Mouse (Mus musculus): ENCODE data around the gene Mx1. TPM values are rescaled to one million over a fixed set of nuclear protein-coding genes. Genes with fewer than 3 reads are reported as not detected.

Mx1 gene
- polyA plus RNA-seq, 1 experiment from 2014 or later: not detected

DNA sequence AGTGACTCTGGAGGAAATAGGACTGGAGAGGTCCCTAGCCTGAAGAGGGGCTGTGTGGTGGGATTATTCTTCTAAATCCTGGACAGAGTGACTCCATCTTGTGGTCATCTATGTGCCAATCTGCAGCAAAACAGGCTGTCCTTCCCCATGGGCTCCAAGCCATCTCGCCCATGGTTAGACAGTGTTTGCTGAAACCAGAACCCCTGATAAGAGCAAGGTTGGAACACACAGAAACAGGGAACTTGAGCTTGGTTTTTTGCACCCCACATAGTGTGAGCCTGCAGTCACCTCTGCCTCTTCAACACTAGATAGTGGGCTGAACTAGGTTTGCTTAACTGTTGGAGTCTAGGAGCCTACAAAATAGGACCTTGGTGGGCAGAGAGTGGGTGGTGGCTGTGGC is 13.8 kb upstream of the Mx1 start:
- DNase-seq (ENCODE audit: low spot score): no peak
- no peak overlapping the region for H3K27ac ChIP-seq
- H3K36me3 ChIP-seq: no peaks in the 10 kb centered on the region
- no peaks in the 10 kb centered on the region for H3K4me1 ChIP-seq
- WGBS: 89% methylated on average over 1 of the region's 1 CpGs
- H3K27me3 ChIP-seq (ENCODE audit: low read depth, poor library complexity, severe bottlenecking): no peaks in the 10 kb centered on the region
- H3K4me3 ChIP-seq: no peak overlapping the region
- no peaks in the 10 kb centered on the region for H3K9me3 ChIP-seq (replicated peaks)

DNA sequence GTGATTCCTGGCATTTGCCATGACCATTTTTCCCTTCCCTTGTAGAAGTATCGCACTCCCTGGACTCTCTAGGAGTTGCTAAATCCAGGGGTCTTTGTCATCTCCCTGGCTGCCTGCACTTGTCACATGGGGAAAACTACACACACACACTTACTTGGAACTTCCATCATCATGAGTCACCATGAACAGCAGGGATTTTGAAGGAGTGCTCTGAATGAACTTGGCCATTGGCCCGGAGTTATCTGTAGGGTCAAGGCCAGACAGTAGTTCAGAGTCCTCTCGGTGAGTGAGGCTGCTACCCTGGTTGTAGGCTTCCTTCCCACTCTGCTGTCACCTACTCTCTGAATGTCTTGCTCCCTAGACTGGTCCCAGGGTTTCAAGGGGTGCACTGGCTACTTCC is 12.9 kb upstream of the Mx1 start:
- H3K36me3 ChIP-seq: no peaks in the 10 kb centered on the region
- no peak for DNase-seq (ENCODE audit: low spot score)
- H3K9me3 ChIP-seq (replicated peaks): no peaks in the 10 kb centered on the region
- WGBS: 88% methylated on average over 3 of the region's 3 CpGs
- H3K27me3 ChIP-seq (ENCODE audit: low read depth, poor library complexity, severe bottlenecking): no peaks in the 10 kb centered on the region
- H3K27ac ChIP-seq: no peak overlapping the region
- H3K4me3 ChIP-seq: no peak overlapping the region
- H3K4me1 ChIP-seq: no peaks in the 10 kb centered on the region

DNA sequence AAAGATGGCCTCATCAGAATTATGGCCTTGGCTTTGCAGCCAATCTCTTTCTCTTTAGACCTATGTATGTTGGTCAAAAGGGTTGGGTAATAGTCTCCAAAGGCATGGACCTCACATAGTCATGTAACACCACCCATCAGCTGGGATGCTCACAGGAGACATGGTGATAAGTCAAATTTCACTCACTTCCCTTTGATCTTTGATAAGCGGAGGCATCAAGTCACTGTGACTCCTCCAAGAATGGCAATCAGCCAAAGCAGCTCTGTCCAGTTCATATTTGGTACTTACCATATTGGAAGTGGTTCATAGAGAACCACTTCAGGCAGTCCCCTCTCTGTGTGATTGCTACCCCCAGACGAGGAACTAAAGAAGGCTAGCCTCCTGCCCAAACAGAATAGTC is 12.0 kb upstream of the Mx1 start:
- no peak for DNase-seq (ENCODE audit: low spot score)
- H3K4me1 ChIP-seq: no peaks in the 10 kb centered on the region
- no peak overlapping the region for H3K27ac ChIP-seq
- H3K27me3 ChIP-seq (ENCODE audit: low read depth, poor library complexity, severe bottlenecking): no peaks in the 10 kb centered on the region
- 84% methylated on average over 2 of the region's 2 CpGs for WGBS
- no peaks in the 10 kb centered on the region for H3K36me3 ChIP-seq
- H3K9me3 ChIP-seq (replicated peaks): no peaks in the 10 kb centered on the region
- H3K4me3 ChIP-seq: no peak overlapping the region

DNA sequence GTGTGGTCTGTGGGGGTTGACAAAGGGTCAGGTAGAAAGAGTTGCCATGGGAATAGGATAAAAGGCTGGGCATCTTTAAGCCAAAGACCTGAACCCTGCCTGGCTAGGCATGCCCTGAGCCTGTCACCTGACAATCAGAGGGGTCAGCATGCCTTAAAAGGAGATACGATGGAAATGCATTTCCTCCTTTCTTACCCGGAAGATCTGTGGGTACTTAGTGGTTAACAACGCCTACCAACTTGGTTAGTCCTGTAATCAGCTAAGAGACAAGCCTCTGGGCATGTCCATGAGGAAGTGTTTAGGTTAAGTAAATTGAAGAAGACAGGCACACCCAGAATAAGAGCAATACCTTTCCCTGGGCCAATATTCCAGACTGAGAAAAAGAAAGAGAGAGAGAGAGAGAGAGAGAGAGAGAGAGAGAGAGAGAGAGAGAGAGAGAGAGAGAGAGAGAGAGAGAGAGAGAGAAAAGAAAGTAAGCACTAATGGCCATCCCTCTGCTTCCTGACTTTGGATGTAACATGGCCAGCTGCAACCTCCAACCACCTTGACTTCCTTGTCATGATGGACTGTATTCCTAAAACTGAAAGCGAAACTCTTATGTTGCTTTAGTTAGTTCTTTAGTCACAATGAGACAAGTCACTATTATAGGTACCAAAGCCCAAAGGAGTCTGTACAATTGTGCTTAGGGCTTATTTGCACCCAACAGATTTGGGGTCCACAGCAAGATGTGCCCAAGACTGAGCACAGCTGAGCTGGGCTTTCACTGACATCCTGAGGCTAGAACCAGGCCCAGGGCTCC is 5.5 kb upstream of the Mx1 start:
- no peaks in the 10 kb centered on the region for H3K4me1 ChIP-seq
- 84% methylated on average over 4 of the region's 4 CpGs for WGBS
- no peaks in the 10 kb centered on the region for H3K27me3 ChIP-seq (ENCODE audit: low read depth, poor library complexity, severe bottlenecking)
- H3K27ac ChIP-seq: no peak overlapping the region
- no peaks in the 10 kb centered on the region for H3K9me3 ChIP-seq (replicated peaks)
- DNase-seq (ENCODE audit: low spot score): no peak
- H3K36me3 ChIP-seq: no peaks in the 10 kb centered on the region
- no peak overlapping the region for H3K4me3 ChIP-seq

DNA sequence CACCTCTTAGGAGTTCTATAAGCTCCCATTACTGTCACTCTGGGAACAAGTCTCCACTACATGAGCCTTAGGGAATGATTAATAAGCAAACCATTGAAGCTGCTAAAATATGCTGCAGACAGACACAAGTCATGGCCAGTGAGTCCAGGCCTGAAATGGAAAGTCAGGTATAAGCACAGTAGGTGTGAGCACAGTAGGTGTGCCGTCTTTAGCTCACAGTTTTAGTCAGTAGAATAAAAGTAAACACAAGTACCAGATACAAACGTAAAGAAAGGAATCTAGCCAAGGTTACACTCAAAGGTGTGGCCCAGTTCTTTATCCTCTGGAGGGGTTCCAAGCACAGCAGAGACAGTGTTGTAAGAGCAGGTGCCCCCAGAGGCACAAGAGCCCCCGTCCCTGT is 4.8 kb upstream of the Mx1 start:
- Histone ChIP-seq H3K4me3 (no peak overlapping the region), H3K9me3 (replicated peaks) (no peaks in the 10 kb centered on the region), H3K4me1 (peaks cover 7% of the 10 kb centered on the region; the same call in 1 of the 2 replicates), H3K27me3 (ENCODE audit: low read depth, poor library complexity, severe bottlenecking) (no peaks in the 10 kb centered on the region), H3K36me3 (no peaks in the 10 kb centered on the region), H3K27ac (no peak overlapping the region)
- no peak for DNase-seq (ENCODE audit: low spot score)
- 81% methylated on average over 3 of the region's 3 CpGs for WGBS

DNA sequence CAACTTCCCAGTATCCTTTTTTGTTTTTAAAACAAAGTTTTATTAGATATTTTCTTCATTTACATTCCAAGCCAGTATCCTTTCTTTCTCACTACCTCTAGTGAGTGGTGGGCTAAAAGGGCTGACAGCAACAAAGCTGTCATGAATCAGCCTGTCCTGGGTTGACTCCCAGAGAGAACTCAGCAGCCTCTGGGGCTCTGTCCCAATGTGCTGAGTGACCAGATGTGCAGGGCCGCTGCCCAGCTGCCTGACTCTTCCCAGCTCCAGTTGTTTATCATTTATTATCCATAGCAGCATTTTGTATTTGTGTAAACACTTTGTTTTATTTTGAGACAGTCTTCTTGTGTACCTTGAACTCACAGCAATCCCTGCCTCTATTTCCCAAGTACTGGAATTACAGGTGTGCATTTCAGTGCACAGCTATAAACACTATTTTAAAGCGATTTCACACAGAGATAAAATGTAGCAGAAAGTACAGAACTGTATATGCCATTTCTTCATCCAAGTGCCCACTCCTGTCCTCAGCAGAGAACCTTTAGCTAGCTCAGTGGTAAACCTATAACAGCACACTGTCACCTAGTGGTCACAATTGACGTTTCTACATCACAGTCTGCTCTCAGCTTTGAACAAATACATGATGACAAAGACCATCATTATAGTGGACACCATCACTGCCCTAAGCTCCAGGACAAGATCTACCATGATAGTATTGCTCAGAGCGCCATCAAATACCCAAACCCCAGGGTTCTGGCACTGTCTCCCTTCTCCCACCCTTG is 3.7 kb upstream of the Mx1 start:
- 54% methylated on average over 4 of the region's 4 CpGs for whole genome bisulfite sequencing
- Histone ChIP-seq H3K27me3 (ENCODE audit: low read depth, poor library complexity, severe bottlenecking) (no peaks in the 10 kb centered on the region), H3K4me3 (no peak overlapping the region), H3K4me1 (peaks cover 7% of the 10 kb centered on the region; the same call in 1 of the 2 replicates), H3K27ac (no peak overlapping the region), H3K36me3 (no peaks in the 10 kb centered on the region), H3K9me3 (replicated peaks) (no peaks in the 10 kb centered on the region)
- DNase-seq (ENCODE audit: low spot score): no peak

DNA sequence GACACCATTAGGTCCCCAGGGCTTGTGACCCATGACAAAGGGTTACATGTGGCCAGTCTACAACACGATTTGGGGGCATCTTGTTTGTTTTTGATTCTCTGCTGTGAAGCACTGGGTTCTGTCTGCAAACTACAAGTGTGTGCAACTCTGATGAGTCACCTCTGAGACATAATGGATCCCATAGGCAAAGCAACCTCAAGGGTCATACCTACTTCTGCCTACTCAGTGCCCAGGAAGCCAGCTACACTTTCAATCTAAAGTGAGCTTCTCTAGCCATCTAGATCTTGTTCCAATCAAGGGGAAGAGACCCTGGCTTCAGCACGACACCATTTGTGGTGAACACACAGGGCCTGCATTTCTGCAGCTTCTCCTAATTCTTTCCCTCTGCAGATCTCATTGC is 1.4 kb downstream of the Mx1 start:
- WGBS: 79% methylated on average over 2 of the region's 2 CpGs
- peaks cover 7% of the 10 kb centered on the region; the same call in 1 of the 2 replicates for H3K4me1 ChIP-seq
- H3K27me3 ChIP-seq (ENCODE audit: low read depth, poor library complexity, severe bottlenecking): no peaks in the 10 kb centered on the region
- no peak for DNase-seq (ENCODE audit: low spot score)
- no peaks in the 10 kb centered on the region for H3K36me3 ChIP-seq
- H3K4me3 ChIP-seq: no peak overlapping the region
- no peaks in the 10 kb centered on the region for H3K9me3 ChIP-seq (replicated peaks)
- no peak overlapping the region for H3K27ac ChIP-seq

DNA sequence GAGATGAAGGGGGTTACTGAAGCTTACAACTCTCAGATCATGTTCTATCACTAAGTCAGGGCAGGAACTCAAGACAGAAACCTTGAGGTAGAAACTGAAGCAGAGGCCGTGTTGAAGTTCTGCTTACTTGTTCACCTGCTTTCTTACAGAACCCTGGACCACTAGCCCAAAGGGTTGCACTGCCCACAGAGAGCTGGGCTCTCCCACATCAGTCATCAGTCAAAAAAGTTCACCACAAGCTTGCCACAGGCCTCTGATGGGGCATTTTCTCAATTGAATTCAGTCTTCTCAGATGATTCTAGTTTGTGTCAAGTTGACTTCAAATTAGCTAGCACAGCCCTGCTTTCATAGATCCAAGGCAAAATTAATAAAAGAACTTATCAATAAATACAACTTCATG is 2.9 kb downstream of the Mx1 start:
- no peak overlapping the region for H3K27ac ChIP-seq
- no peaks in the 10 kb centered on the region for H3K36me3 ChIP-seq
- H3K27me3 ChIP-seq (ENCODE audit: low read depth, poor library complexity, severe bottlenecking): no peaks in the 10 kb centered on the region
- H3K4me1 ChIP-seq: peaks cover 7% of the 10 kb centered on the region; the same call in 1 of the 2 replicates
- H3K9me3 ChIP-seq (replicated peaks): no peaks in the 10 kb centered on the region
- no peak for DNase-seq (ENCODE audit: low spot score)
- WGBS: 68% methylated on average over 1 of the region's 1 CpGs
- H3K4me3 ChIP-seq: no peak overlapping the region

DNA sequence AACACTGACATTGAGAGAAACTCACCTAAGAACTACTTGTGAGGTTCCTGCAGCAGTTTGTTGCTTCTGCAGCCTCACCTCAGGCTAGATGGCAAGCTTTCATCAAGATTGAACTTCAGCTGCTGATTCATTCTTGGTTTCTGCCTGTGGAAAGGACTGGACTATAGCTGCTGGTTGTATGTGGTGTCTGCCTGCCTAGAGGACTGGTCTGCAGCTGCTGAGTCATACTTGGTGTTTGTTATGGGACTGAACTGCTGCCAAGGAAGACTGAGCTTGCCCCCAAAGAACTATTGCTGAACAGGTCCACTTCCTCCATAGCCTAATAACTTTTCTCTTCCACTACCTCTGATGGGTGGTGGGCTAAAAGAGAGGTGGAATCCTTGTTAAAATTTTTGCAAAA is 15.3 kb downstream of the Mx1 start:
- Histone ChIP-seq H3K4me3 (no peak overlapping the region), H3K27ac (no peak overlapping the region), H3K36me3 (no peaks in the 10 kb centered on the region), H3K4me1 (no peaks in the 10 kb centered on the region), H3K9me3 (replicated peaks) (no peaks in the 10 kb centered on the region), H3K27me3 (ENCODE audit: low read depth, poor library complexity, severe bottlenecking) (no peaks in the 10 kb centered on the region)
- DNase-seq (ENCODE audit: low spot score): no peak

DNA sequence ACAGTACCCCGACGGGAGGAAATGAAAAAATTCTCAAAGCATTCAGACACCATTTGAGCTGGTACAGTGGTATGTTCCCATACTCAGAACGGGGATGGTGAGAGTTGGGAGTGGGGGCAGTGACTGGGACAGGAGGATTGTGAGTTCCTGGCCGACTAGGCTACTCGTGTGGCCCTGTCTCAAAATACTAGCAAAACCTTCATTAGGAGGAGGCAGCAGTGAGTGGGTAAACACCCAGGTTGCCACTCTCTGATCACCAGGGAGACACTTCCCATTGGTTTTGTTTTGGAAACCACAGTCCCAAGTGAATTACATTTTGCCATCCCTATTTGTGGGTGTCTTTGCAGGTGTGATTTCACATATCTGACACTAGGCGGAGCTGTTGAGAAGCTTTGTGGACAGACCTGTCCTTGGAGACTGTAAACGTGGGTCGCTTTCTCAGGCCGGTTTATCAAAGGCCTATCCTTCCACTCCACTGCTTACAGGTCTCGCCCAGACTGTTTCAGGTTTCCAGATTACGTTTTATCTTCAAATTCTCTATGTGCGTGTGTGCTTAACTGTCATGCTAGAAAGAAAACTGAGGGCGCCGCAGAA is 18.9 kb downstream of the Mx1 start:
- H3K9me3 ChIP-seq (replicated peaks): no peaks in the 10 kb centered on the region
- no peaks in the 10 kb centered on the region for H3K36me3 ChIP-seq
- peak; percentile 35 for DNase-seq (ENCODE audit: low spot score)
- H3K4me3 ChIP-seq: no peak overlapping the region
- no peak overlapping the region for H3K27ac ChIP-seq
- WGBS: 56% methylated on average over 14 of the region's 14 CpGs
- H3K4me1 ChIP-seq: no peaks in the 10 kb centered on the region
- H3K27me3 ChIP-seq (ENCODE audit: low read depth, poor library complexity, severe bottlenecking): no peaks in the 10 kb centered on the region

DNA sequence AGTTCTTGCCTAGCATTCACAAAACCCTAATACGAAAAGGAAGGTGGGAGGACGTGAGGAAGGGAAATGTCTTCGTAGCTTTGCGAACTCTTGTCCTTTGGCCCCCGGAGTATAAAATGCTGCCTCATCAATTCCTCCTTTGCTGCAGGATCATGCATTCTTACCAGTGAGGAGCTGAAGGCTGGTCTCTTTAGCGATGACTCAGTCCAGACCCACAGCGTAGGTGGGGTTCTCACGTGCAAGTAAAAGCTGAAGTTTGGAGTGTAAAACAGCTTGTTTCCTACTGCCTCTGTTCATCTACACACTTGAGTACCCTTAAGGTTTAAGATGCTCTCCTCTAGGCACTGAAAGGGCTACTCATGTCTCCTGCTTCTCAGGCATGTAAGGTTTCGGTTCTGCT is 20.7 kb downstream of the Mx1 start:
- H3K4me1 ChIP-seq: no peaks in the 10 kb centered on the region
- DNase-seq (ENCODE audit: low spot score): no peak
- no peak overlapping the region for H3K27ac ChIP-seq
- WGBS: 90% methylated on average over 9 of the region's 9 CpGs
- no peaks in the 10 kb centered on the region for H3K36me3 ChIP-seq
- no peaks in the 10 kb centered on the region for H3K27me3 ChIP-seq (ENCODE audit: low read depth, poor library complexity, severe bottlenecking)
- no peaks in the 10 kb centered on the region for H3K9me3 ChIP-seq (replicated peaks)
- H3K4me3 ChIP-seq: no peak overlapping the region

DNA sequence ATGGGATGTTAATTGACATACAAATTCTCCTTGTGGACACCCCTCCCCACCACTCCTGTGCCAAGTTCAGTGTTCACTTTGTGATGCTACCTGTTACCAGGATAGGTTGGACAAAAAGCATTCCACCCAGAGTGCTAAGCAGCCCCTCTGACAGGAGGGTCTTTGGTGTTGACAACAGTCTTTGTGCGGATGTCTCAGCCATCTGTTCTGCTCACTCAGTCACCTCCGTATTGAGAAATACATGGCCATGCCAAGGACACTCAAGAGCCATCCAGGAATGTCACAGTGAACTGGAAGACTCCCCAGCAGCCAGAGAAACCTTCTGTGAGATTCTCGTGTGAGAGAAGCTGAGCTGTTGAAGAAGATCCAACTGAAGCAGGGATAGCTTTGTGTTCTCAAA is 24.5 kb downstream of the Mx1 start:
- no peak overlapping the region for H3K27ac ChIP-seq
- no peaks in the 10 kb centered on the region for H3K27me3 ChIP-seq (ENCODE audit: low read depth, poor library complexity, severe bottlenecking)
- no peak for DNase-seq (ENCODE audit: low spot score)
- no peaks in the 10 kb centered on the region for H3K36me3 ChIP-seq
- no peaks in the 10 kb centered on the region for H3K9me3 ChIP-seq (replicated peaks)
- H3K4me3 ChIP-seq: no peak overlapping the region
- WGBS: 80% methylated on average over 3 of the region's 3 CpGs
- H3K4me1 ChIP-seq: no peaks in the 10 kb centered on the region

DNA sequence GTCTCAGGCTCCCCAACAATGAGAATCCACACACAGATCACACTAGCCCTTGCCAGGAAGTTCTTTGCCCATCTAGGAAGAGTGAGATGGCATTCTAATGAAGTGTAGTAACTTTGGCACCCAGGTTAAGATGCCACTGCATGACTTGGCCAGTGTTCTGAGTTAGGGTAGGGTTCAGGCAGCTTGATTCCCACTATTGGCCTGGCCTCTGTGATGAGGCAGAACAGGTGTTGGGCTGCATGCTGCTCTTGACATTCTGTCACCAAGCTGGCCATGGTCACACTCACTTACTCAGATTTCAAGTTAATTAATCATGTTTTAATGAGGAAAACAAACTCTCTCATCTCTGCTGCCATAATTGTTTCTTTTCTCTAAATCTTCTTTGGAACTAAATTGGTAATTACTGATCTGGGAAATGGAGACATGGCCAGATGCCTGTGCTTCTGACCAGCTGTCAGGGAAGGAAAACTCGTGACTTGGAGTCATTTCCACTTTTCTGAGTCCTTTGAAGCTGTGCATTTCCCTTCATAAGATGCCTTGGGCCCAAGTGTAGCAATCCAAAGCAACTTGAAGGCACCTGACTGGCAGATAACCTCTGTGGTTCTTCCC is 25.2 kb downstream of the Mx1 start:
- DNase-seq (ENCODE audit: low spot score): no peak
- Histone ChIP-seq H3K27ac (no peak overlapping the region), H3K4me3 (no peak overlapping the region), H3K36me3 (no peaks in the 10 kb centered on the region), H3K4me1 (no peaks in the 10 kb centered on the region), H3K9me3 (replicated peaks) (no peaks in the 10 kb centered on the region), H3K27me3 (ENCODE audit: low read depth, poor library complexity, severe bottlenecking) (no peaks in the 10 kb centered on the region)
- WGBS: 14% methylated on average over 1 of the region's 1 CpGs
